Mouse (Mus musculus) kidney, embryonic 16.5 days (tissue): ENCODE data around the gene Ass1. TPM values are rescaled to one million over a fixed set of nuclear protein-coding genes. Genes with fewer than 3 reads are reported as not detected.

Source experiments
- ATAC-seq: fragments of 200-750 bp; cut with Nextera tagmentation; 2 replicates; pipeline ENCODE4 v1.8.0; 2017; ENCODE audit warnings: moderate TSS enrichment; ENCODE audit not compliant: low FRiP score, low TSS enrichment
- H3K27ac ChIP-seq: fragments of 300-500 bp; sonication (generic); 2 replicates; pipeline ENCODE4 v1.5.1; 2014; ENCODE audit warnings: low read length
- H3K27me3 ChIP-seq: fragments of 300-500 bp; sonication (generic); 2 replicates; pipeline ENCODE4 v1.6.1; 2014; ENCODE audit warnings: low read length, control low read depth, mixed read lengths; ENCODE audit not compliant: insufficient read depth
- H3K36me3 ChIP-seq: fragments of 300-500 bp; sonication (generic); 2 replicates; pipeline ENCODE4 v1.6.1; 2014; ENCODE audit warnings: low read length, control low read depth, mixed read lengths; ENCODE audit not compliant: insufficient read depth
- H3K4me1 ChIP-seq: fragments of 300-500 bp; sonication (generic); 2 replicates; pipeline ENCODE4 v1.6.1; 2014; ENCODE audit warnings: low read length, control low read depth, mixed read lengths; ENCODE audit not compliant: insufficient read depth
- H3K4me2 ChIP-seq: fragments of 300-500 bp; sonication (generic); replicated peaks from 2 replicates; pipeline ENCODE4 v1.6.1; 2014; ENCODE audit warnings: low read depth, low read length
- H3K4me3 ChIP-seq: fragments of 300-500 bp; sonication (generic); 2 replicates; pipeline ENCODE4 v1.5.1; 2014; ENCODE audit warnings: mild to moderate bottlenecking, low read length
- H3K9ac ChIP-seq: fragments of 300-500 bp; sonication (generic); replicated peaks from 2 replicates; pipeline ENCODE4 v1.6.1; 2014; ENCODE audit warnings: low read length
- H3K9me3 ChIP-seq: fragments of 300-500 bp; sonication (generic); 2 replicates; pipeline ENCODE4 v1.6.1; 2016; ENCODE audit warnings: low read length, control low read depth
- WGBS: fragments of 180-500 bp; shearing (Covaris S2); extraction: QIAGEN DNeasy Blood & Tissue Kit; methylation state at CpG from one replicate; pipeline ENCODE4 v1.1.7; 2014; 5-methylcytosine and 5-hydroxymethylcytosine counted together
- polyA plus RNA-seq: library from polyadenylated mRNA; unstranded; fragments of >200 nt; fragmentation: Nextera tagmentation; extraction: Ambion mirVana; gene quantifications from 2 replicates; pipeline ENCODE4 v1.2.1, GENCODE M21; 2015

Ass1 gene
- 130 and 164 TPM in 2 replicates for polyA plus RNA-seq

- 0 out of 2 replicates have a peak, but pooled peaks cover 11% of the 10 kb centered on the region for H3K4me1 ChIP-seq
- H3K9me3 ChIP-seq: no peaks in the 10 kb centered on the region
- under 1% methylated on average over 38 of the region's 49 CpGs for WGBS
- no peaks in the 10 kb centered on the region for H3K36me3 ChIP-seq
- peak within 1 kb of the TSS; percentile 52 for H3K9ac ChIP-seq
- peak; percentile 83 for ATAC-seq
- H3K27me3 ChIP-seq: peaks cover 9% of the 10 kb centered on the region; the same call in 1 of the 2 replicates
- H3K4me2 ChIP-seq: peak within 1 kb of the TSS; percentile 84
- H3K4me3 ChIP-seq: peak within 1 kb of the TSS; percentile 51
- H3K27ac ChIP-seq: no peak within 1 kb of the TSS; the same call in 1 of the 2 replicates
Observed at GRCm38 (mm10) chr2:31469931-31470682, at the start of gene Ass1. TSS of gene Ass1 (plus strand) at chr2:31470207.

GRCm38 (mm10) chr2:31420914-31421313 lies 49.1 kb upstream of the Ass1 start:
- no peaks in the 10 kb centered on the region for H3K27me3 ChIP-seq
- H3K36me3 ChIP-seq: no peaks in the 10 kb centered on the region
- WGBS: 72% methylated on average over 6 of the region's 6 CpGs
- no peak overlapping the region for H3K9ac ChIP-seq
- no peak overlapping the region for H3K4me2 ChIP-seq
- no peak for ATAC-seq
- no peak overlapping the region for H3K27ac ChIP-seq
- H3K4me1 ChIP-seq: no peaks in the 10 kb centered on the region
- H3K4me3 ChIP-seq: no peak overlapping the region
- no peaks in the 10 kb centered on the region for H3K9me3 ChIP-seq

- Histone ChIP-seq H3K36me3 (no peaks in the 10 kb centered on the region), H3K9me3 (no peaks in the 10 kb centered on the region), H3K4me1 (no peaks in the 10 kb centered on the region), H3K27ac (no peak overlapping the region), H3K27me3 (no peaks in the 10 kb centered on the region), H3K4me2 (no peak overlapping the region), H3K4me3 (no peak overlapping the region), H3K9ac (no peak overlapping the region)
- ATAC-seq: no peak
- 60% methylated on average over 6 of the region's 6 CpGs for WGBS
Observed at GRCm38 (mm10) chr2:31422576-31422975, 47.4 kb upstream of the Ass1 start.

- no peak overlapping the region for H3K4me2 ChIP-seq
- no peak overlapping the region for H3K9ac ChIP-seq
- H3K4me3 ChIP-seq: no peak overlapping the region
- H3K27me3 ChIP-seq: 0 out of 2 replicates have a peak, but pooled peaks cover 2% of the 10 kb centered on the region
- no peaks in the 10 kb centered on the region for H3K4me1 ChIP-seq
- WGBS: 78% methylated on average over 5 of the region's 5 CpGs
- H3K27ac ChIP-seq: no peak overlapping the region
- ATAC-seq: no peak
- H3K9me3 ChIP-seq: no peaks in the 10 kb centered on the region
- no peaks in the 10 kb centered on the region for H3K36me3 ChIP-seq
Observed at GRCm38 (mm10) chr2:31431477-31431876, 38.5 kb upstream of the Ass1 start.

- Histone ChIP-seq H3K27me3 (no peaks in the 10 kb centered on the region), H3K4me3 (no peak overlapping the region), H3K4me2 (no peak overlapping the region), H3K27ac (no peak overlapping the region), H3K4me1 (no peaks in the 10 kb centered on the region), H3K9ac (no peak overlapping the region), H3K9me3 (no peaks in the 10 kb centered on the region), H3K36me3 (no peaks in the 10 kb centered on the region)
- ATAC-seq: peak; percentile 40
- WGBS: 53% methylated on average over 10 of the region's 10 CpGs
Observed at GRCm38 (mm10) chr2:31434746-31435145, 35.3 kb upstream of the Ass1 start.

- Histone ChIP-seq H3K27me3 (no peaks in the 10 kb centered on the region), H3K9ac (no peak overlapping the region), H3K9me3 (no peaks in the 10 kb centered on the region), H3K4me2 (no peak overlapping the region), H3K36me3 (no peaks in the 10 kb centered on the region), H3K4me1 (no peaks in the 10 kb centered on the region), H3K4me3 (no peak overlapping the region), H3K27ac (no peak overlapping the region)
- no peak for ATAC-seq
- WGBS: 42% methylated on average over 6 of the region's 6 CpGs
Observed at GRCm38 (mm10) chr2:31435567-31435966, 34.4 kb upstream of the Ass1 start.

- Histone ChIP-seq H3K36me3 (no peaks in the 10 kb centered on the region), H3K4me2 (no peak overlapping the region), H3K27ac (no peak overlapping the region), H3K27me3 (no peaks in the 10 kb centered on the region), H3K9ac (no peak overlapping the region), H3K4me1 (no peaks in the 10 kb centered on the region), H3K4me3 (no peak overlapping the region), H3K9me3 (no peaks in the 10 kb centered on the region)
- WGBS: 53% methylated on average over 14 of the region's 14 CpGs
- ATAC-seq: no peak
Observed at GRCm38 (mm10) chr2:31437480-31438245, 32.3 kb upstream of the Ass1 start.

- Histone ChIP-seq H3K36me3 (no peaks in the 10 kb centered on the region), H3K9me3 (no peaks in the 10 kb centered on the region), H3K4me2 (no peak overlapping the region), H3K4me1 (no peaks in the 10 kb centered on the region), H3K4me3 (no peak overlapping the region), H3K27ac (peak overlapping the region; percentile 73), H3K27me3 (no peaks in the 10 kb centered on the region), H3K9ac (no peak overlapping the region)
- whole genome bisulfite sequencing: 84% methylated on average over 6 of the region's 6 CpGs
- peak; percentile 37; the same call in 1 of the 2 replicates for ATAC-seq
Observed at GRCm38 (mm10) chr2:31439576-31439975, 30.4 kb upstream of the Ass1 start.

- no peak overlapping the region for H3K27ac ChIP-seq
- H3K4me3 ChIP-seq: no peak overlapping the region
- no peaks in the 10 kb centered on the region for H3K27me3 ChIP-seq
- H3K4me2 ChIP-seq: no peak overlapping the region; the same call in 1 of the 2 replicates
- 49% methylated on average over 11 of the region's 11 CpGs for WGBS
- H3K9me3 ChIP-seq: no peaks in the 10 kb centered on the region
- ATAC-seq: peak; percentile 58
- H3K36me3 ChIP-seq: no peaks in the 10 kb centered on the region
- no peaks in the 10 kb centered on the region for H3K4me1 ChIP-seq
- H3K9ac ChIP-seq: 0 out of 2 replicates have a peak overlapping the region, but pooled peaks have one; percentile 10
Observed at GRCm38 (mm10) chr2:31442480-31443160, 27.4 kb upstream of the Ass1 start.
